Mouse (Mus musculus) kidney, embryonic 16.5 days (tissue): ENCODE data around the gene 1700003F12Rik. TPM values are rescaled to one million over a fixed set of nuclear protein-coding genes. Genes with fewer than 3 reads are reported as not detected.

Experiments used
- ATAC-seq: fragments of 200-750 bp; cut with Nextera tagmentation; 2 replicates; pipeline ENCODE4 v1.8.0; 2017; ENCODE audit warnings: moderate TSS enrichment; ENCODE audit not compliant: low FRiP score, low TSS enrichment
- H3K27ac ChIP-seq: fragments of 300-500 bp; sonication (generic); 2 replicates; pipeline ENCODE4 v1.5.1; 2014; ENCODE audit warnings: low read length
- H3K27me3 ChIP-seq: fragments of 300-500 bp; sonication (generic); 2 replicates; pipeline ENCODE4 v1.6.1; 2014; ENCODE audit warnings: low read length, control low read depth, mixed read lengths; ENCODE audit not compliant: insufficient read depth
- H3K36me3 ChIP-seq: fragments of 300-500 bp; sonication (generic); 2 replicates; pipeline ENCODE4 v1.6.1; 2014; ENCODE audit warnings: low read length, control low read depth, mixed read lengths; ENCODE audit not compliant: insufficient read depth
- H3K4me1 ChIP-seq: fragments of 300-500 bp; sonication (generic); 2 replicates; pipeline ENCODE4 v1.6.1; 2014; ENCODE audit warnings: low read length, control low read depth, mixed read lengths; ENCODE audit not compliant: insufficient read depth
- H3K4me2 ChIP-seq: fragments of 300-500 bp; sonication (generic); replicated peaks from 2 replicates; pipeline ENCODE4 v1.6.1; 2014; ENCODE audit warnings: low read depth, low read length
- H3K4me3 ChIP-seq: fragments of 300-500 bp; sonication (generic); 2 replicates; pipeline ENCODE4 v1.5.1; 2014; ENCODE audit warnings: mild to moderate bottlenecking, low read length
- H3K9ac ChIP-seq: fragments of 300-500 bp; sonication (generic); replicated peaks from 2 replicates; pipeline ENCODE4 v1.6.1; 2014; ENCODE audit warnings: low read length
- H3K9me3 ChIP-seq: fragments of 300-500 bp; sonication (generic); 2 replicates; pipeline ENCODE4 v1.6.1; 2016; ENCODE audit warnings: low read length, control low read depth
- WGBS: fragments of 180-500 bp; shearing (Covaris S2); extraction: QIAGEN DNeasy Blood & Tissue Kit; methylation state at CpG from one replicate; pipeline ENCODE4 v1.1.7; 2014; 5-methylcytosine and 5-hydroxymethylcytosine counted together
- polyA plus RNA-seq: library from polyadenylated mRNA; unstranded; fragments of >200 nt; fragmentation: Nextera tagmentation; extraction: Ambion mirVana; gene quantifications from 2 replicates; pipeline ENCODE4 v1.2.1, GENCODE M21; 2015

Gene 1700003F12Rik
- polyA plus RNA-seq, result 0.44 and 0.64 TPM in 2 replicates

DNA sequence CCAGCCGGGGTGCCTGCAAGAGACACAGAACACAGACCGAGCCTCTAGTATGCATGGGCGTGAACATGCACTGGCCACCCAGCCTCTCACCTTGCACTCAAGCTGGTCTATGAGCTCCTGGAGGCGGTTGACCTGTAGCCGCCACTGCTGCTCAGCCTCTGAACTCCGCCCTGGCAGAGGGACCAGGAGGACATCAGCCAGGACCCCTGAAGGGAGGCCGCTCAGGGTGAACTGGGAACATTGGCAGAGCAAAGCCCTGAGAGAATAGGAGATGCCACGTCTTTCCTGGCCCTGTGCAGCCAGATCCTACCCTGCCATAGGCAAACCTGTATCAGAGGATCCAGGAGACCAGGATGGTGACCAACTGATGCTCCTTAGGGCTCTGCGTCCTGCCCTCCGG is at the start of gene 1700003F12Rik:
TSS of gene 1700003F12Rik (plus strand) at position 375 of the 400 bp plus-strand sequence.
- ATAC-seq, result no peak
- Histone ChIP-seq H3K9me3 (no peaks in the 10 kb centered on the region), H3K27me3 (peaks cover 17% of the 10 kb centered on the region), H3K4me1 (peaks cover 17% of the 10 kb centered on the region), H3K4me3 (no peak within 1 kb of the TSS), H3K9ac (no peak within 1 kb of the TSS), H3K27ac (no peak within 1 kb of the TSS), H3K4me2 (no peak within 1 kb of the TSS), H3K36me3 (no peaks in the 10 kb centered on the region)
- WGBS, result 89% methylated on average over 10 of the region's 10 CpGs

DNA sequence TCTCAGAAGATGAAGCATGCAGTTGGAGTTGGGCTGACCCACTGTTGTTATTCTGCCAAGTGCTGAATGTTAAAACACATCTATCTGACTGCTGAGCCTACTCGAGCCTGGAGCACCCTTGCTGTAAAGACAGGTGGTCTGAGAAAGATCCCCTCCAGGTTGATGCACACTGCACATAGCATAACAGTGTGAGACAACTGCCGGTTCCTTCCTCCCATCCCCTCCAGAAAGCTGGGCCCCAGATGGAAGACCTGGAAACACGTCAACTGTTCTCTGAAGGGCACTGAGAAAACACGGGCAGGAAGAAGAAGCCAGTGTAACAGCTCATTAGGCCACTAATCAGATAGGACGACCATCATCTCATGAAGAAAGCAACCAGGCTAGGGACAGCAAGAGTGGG is 48.3 kb upstream of the 1700003F12Rik start:
- ATAC-seq, result no peak
- WGBS, result 36% methylated on average over 5 of the region's 5 CpGs
- H3K4me3 ChIP-seq, result no peak overlapping the region
- peaks cover 3% of the 10 kb centered on the region; the same call in 1 of the 2 replicates for H3K4me1 ChIP-seq
- no peaks in the 10 kb centered on the region for H3K27me3 ChIP-seq
- no peaks in the 10 kb centered on the region for H3K9me3 ChIP-seq
- H3K27ac ChIP-seq, result no peak overlapping the region
- H3K36me3 ChIP-seq, result no peaks in the 10 kb centered on the region
- H3K4me2 ChIP-seq, result no peak overlapping the region
- no peak overlapping the region for H3K9ac ChIP-seq

GRCm38 (mm10) chr2:154499717-154500247 is 47.1 kb upstream of the 1700003F12Rik start:
- Histone ChIP-seq H3K27me3 (no peaks in the 10 kb centered on the region), H3K4me3 (no peak overlapping the region), H3K36me3 (no peaks in the 10 kb centered on the region), H3K4me1 (peaks cover 3% of the 10 kb centered on the region; the same call in 1 of the 2 replicates), H3K27ac (no peak overlapping the region), H3K9me3 (no peaks in the 10 kb centered on the region), H3K4me2 (no peak overlapping the region), H3K9ac (no peak overlapping the region)
- ATAC-seq, result no peak
- whole genome bisulfite sequencing, result 91% methylated on average over 2 of the region's 2 CpGs

- ATAC-seq, result no peak
- WGBS, result 92% methylated on average over 3 of the region's 3 CpGs
- no peak overlapping the region for H3K27ac ChIP-seq
- H3K4me2 ChIP-seq, result no peak overlapping the region
- H3K27me3 ChIP-seq, result no peaks in the 10 kb centered on the region
- no peak overlapping the region for H3K9ac ChIP-seq
- peaks cover 3% of the 10 kb centered on the region; the same call in 1 of the 2 replicates for H3K4me1 ChIP-seq
- no peak overlapping the region for H3K4me3 ChIP-seq
- H3K9me3 ChIP-seq, result no peaks in the 10 kb centered on the region
- no peaks in the 10 kb centered on the region for H3K36me3 ChIP-seq
Observed at GRCm38 (mm10) chr2:154500758-154501157, 46.1 kb upstream of the 1700003F12Rik start.

DNA sequence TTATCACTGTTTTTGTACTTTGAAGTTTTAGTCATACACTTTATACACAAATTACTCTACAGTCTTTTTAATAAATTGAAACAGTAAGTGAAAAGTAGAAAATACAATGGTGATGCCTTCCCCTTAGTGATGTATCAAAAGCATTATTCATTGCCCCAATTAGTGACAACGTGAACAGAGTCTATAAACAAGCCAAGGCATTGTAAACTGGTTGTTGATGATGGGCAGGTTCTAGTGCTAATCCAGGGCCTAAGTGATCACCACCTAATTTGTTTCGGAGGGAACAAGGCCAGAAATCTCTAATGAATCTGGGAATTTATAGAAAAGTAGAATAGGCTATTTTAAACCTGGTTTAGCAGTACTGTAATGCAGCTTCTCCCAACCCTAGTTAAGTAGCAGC is 39.8 kb upstream of the 1700003F12Rik start:
- no peaks in the 10 kb centered on the region for H3K9me3 ChIP-seq
- H3K27me3 ChIP-seq, result no peaks in the 10 kb centered on the region
- ATAC-seq, result no peak
- H3K4me3 ChIP-seq, result no peak overlapping the region
- no peak overlapping the region for H3K9ac ChIP-seq
- H3K4me2 ChIP-seq, result no peak overlapping the region
- 69% methylated on average over 2 of the region's 2 CpGs for WGBS
- H3K36me3 ChIP-seq, result peaks cover 22% of the 10 kb centered on the region
- H3K27ac ChIP-seq, result no peak overlapping the region
- no peaks in the 10 kb centered on the region for H3K4me1 ChIP-seq

DNA sequence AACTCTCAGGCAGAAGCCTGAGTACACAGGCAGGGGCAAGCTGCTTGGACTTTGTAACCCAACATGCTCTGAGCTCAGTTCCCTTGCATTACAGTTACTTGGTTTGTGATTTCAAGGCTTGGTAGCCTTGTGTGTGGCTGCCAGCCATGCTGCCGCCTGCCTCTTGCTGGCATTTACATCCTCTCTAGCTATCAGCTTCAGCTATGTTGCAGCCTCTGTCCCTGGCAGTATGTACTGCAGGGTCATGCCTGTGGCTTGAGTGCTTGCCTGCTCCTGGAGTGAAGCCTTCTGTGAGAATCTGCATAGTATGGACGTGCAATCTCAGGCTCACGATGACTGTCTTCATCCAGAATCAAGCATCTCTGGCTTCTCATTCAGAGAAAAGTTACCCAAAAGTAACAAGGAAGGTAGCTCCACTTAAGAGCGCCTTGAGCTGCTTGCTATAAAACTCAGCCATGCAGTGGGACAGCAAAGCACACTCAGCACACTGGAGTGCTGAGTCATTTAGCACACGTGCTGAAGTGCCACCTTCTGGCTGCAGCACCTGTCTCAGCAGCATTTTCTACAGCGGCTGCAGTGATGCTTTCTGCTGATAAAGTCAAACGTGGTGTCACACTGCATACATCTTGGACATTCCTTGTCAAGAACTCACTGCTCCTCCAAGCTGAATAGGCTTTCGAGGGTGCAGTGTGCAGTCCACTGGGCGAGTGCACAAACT is 39.2 kb upstream of the 1700003F12Rik start:
- Histone ChIP-seq H3K9ac (no peak overlapping the region), H3K27me3 (no peaks in the 10 kb centered on the region), H3K9me3 (no peaks in the 10 kb centered on the region), H3K4me3 (no peak overlapping the region), H3K4me2 (no peak overlapping the region), H3K27ac (0 out of 2 replicates have a peak overlapping the region, but pooled peaks have one; percentile 2), H3K36me3 (peaks cover 22% of the 10 kb centered on the region), H3K4me1 (no peaks in the 10 kb centered on the region)
- ATAC-seq, result no peak
- 73% methylated on average over 9 of the region's 9 CpGs for WGBS

DNA sequence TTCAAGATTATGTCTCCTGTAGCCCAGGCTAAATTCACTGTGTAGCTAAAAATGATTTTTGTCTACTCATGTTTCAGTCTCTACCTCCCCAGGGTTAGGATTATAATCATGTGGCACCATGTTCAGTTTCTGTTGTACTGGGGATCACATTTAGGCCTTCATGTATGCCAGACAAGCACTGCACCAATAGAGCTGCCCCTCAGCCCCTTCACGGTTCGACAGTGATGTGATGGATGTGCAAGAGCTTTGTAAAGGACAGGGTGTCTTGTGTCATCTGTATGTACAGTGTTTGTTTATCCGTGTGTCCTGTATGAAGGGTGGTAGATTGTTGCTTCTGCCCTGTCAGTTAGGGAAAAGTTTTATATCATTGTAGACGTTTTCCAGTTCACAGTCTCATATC is 38.4 kb upstream of the 1700003F12Rik start:
- 75% methylated on average over 4 of the region's 4 CpGs for WGBS
- no peaks in the 10 kb centered on the region for H3K4me1 ChIP-seq
- H3K9ac ChIP-seq, result no peak overlapping the region
- H3K9me3 ChIP-seq, result no peaks in the 10 kb centered on the region
- H3K4me2 ChIP-seq, result no peak overlapping the region
- ATAC-seq, result no peak
- peaks cover 22% of the 10 kb centered on the region for H3K36me3 ChIP-seq
- no peak overlapping the region for H3K4me3 ChIP-seq
- H3K27ac ChIP-seq, result no peak overlapping the region
- no peaks in the 10 kb centered on the region for H3K27me3 ChIP-seq

DNA sequence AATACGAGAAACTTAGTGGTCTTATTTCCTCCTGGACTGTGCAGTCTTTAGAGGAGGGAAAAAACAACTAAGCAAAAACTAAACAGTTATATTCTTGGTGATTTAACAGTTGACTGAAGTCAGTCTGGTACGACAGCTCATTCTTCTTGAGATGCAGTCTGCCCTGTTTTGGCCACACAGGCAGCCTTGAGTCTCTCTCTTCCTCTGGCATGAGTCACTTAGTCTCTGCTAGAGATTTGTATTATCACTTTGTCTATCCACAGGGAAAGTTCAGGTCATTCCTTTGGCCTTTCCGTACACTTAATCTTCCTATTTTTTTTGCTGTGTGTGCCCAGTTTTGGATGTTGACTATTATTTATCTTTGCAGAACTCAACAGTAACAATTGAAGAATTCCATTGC is 36.7 kb upstream of the 1700003F12Rik start:
- Histone ChIP-seq H3K4me1 (no peaks in the 10 kb centered on the region), H3K27me3 (no peaks in the 10 kb centered on the region), H3K4me3 (no peak overlapping the region), H3K9ac (no peak overlapping the region), H3K27ac (no peak overlapping the region), H3K9me3 (no peaks in the 10 kb centered on the region), H3K36me3 (peaks cover 22% of the 10 kb centered on the region), H3K4me2 (no peak overlapping the region)
- no peak for ATAC-seq
- 90% methylated on average over 3 of the region's 3 CpGs for WGBS

DNA sequence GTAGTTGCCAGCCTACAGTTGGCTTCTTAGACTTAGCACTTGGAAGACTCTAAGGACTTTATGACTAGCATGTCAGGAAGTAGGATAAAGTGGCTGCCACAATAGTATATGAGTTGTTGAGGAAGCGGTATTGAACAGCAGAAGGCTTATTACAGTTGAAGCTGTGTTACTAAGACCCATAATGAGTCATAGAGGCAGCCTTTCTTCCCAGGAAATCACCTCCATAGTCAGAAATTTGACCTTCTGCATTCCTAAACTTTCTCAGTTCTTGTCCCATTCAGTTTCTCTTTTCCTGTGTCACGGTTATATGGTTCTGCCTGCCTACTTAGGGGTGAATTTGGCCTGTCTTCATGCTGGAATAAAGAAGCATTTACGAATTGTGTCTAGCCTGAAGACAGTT is 29.9 kb upstream of the 1700003F12Rik start:
- no peak overlapping the region for H3K4me2 ChIP-seq
- no peaks in the 10 kb centered on the region for H3K9me3 ChIP-seq
- H3K27ac ChIP-seq, result no peak overlapping the region
- H3K9ac ChIP-seq, result no peak overlapping the region
- H3K4me1 ChIP-seq, result no peaks in the 10 kb centered on the region
- peaks cover 27% of the 10 kb centered on the region for H3K36me3 ChIP-seq
- ATAC-seq, result no peak
- H3K4me3 ChIP-seq, result no peak overlapping the region
- WGBS, result 67% methylated on average over 3 of the region's 3 CpGs
- no peaks in the 10 kb centered on the region for H3K27me3 ChIP-seq

- Histone ChIP-seq H3K4me3 (no peak overlapping the region), H3K9me3 (no peaks in the 10 kb centered on the region), H3K27me3 (no peaks in the 10 kb centered on the region), H3K9ac (no peak overlapping the region), H3K4me1 (no peaks in the 10 kb centered on the region), H3K4me2 (no peak overlapping the region), H3K36me3 (peaks cover 30% of the 10 kb centered on the region), H3K27ac (no peak overlapping the region)
- no peak for ATAC-seq
- 95% methylated on average over 5 of the region's 5 CpGs for WGBS
Observed at GRCm38 (mm10) chr2:154517424-154517823, 29.5 kb upstream of the 1700003F12Rik start.
